Mouse (Mus musculus) cerebellum, adult 11 months (tissue): ENCODE measurements around the gene Pgm5.
"Not testable (repeated sequence)": the region's sequence is repeated elsewhere in the genome, so short reads cannot be mapped to it uniquely, and the experiment has no call there.

Experiments used
- DNase-seq: peaks from one replicate; pipeline ENCODE4 v3.0.0; 2022

The Pgm5 gene

DNA sequence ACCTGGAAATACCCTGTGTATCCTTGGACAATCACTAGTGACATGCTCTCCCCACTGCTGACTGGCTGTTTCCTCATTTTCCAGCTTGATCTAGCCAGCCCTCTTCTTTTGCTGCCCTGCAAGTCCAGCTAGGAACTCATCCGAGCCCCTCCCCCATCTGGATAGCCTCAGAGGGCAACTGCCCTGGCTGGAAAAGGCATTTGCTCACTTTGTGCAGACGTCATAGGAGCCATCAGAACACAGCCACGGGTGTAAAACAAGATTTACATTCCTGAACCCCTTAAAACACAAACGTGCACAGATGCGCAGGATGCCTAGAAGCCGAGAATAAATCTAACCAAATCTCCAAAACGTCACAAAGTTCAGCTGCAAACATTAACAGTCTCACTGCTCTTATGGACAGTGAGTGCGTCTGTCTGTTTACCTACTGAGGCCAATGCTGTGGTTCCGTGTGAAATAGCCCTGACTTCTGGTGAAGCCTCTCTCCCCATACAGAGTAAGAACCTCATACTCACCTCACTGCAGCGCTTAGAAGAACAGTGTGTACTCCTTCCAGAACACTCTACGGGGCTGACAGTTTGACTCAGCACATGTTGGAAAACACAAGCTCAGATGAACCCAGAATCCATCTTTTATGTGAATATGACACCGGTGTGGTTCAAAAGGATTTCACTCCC, 99.0 kb downstream of the Pgm5 start:
- DNase-seq: no peak

DNA sequence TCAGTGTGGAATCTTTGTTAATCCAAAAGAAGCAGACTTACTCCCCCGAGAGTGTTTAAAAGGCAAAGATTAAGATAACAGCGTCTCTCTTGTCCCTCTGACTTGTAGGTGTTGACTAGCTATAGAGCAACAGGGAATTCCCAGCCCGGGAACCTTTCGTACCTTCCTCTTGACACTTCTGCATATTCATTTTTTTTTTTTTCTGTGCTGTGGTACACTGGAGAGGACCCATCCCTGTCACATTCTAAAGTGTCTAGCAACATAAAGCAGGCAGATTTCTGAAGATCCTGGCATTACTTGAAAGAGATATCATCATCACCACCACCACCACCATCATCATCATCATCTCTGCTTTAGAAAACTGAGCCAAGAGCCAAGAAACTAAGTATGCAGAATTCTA, 105.0 kb downstream of the Pgm5 start:
- no peak for DNase-seq

DNA sequence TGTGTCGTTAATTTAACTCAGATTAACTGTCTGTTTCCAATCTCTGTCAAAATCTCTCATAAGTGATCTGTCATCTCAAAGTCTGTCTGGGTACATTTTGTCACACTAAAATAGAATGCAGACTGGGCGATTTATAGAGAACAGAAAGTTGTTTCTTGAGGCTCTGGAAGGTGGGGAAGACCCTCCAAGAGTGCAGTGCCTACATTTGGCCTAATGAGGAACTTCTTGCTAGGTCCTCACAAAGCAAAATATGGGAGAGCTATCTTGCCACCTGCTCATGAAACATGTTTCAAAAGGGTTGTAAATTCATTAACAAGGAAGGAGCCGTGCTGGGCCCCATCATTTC, 107.2 kb downstream of the Pgm5 start:
- no peak for DNase-seq

DNA sequence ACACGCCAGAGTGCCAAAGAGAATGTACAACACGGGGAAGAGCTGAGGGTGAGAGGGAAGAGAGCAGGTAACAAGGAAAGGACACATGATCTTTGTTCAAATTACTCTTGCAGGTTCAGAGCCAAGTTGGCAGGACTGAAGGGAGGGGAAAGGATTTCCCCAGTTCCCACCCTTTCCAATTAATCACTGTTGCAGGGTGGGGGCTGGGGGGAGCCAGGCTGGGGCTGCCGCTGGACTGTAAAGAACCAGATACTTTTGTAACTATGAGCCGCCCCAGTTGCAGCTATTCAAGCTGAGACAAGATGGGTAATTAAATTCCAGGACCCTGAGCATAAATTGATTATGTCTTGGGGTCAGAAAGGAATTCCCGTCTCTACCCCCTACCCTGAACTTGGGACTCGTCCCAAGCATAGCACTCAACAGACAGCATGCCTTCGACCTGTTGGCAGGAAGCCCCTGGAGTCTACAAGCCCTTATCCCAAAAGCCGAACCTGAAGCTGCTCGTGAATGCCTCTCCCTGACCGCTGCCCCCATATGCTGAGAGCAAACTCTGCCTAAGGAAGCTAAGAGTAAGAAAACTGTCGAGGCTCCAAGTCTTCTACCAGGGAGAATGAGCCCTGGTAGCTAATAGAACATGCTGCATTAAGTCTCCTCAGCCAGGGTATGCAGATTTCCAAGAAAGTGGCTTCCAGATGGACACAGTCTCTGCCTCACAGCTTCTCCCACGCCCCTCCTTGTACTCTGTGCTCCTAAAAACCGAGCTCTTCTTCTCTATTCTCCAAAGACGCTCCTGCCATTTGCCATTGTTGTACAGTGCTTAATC, 107.8 kb downstream of the Pgm5 start:
- no peak for DNase-seq

DNA sequence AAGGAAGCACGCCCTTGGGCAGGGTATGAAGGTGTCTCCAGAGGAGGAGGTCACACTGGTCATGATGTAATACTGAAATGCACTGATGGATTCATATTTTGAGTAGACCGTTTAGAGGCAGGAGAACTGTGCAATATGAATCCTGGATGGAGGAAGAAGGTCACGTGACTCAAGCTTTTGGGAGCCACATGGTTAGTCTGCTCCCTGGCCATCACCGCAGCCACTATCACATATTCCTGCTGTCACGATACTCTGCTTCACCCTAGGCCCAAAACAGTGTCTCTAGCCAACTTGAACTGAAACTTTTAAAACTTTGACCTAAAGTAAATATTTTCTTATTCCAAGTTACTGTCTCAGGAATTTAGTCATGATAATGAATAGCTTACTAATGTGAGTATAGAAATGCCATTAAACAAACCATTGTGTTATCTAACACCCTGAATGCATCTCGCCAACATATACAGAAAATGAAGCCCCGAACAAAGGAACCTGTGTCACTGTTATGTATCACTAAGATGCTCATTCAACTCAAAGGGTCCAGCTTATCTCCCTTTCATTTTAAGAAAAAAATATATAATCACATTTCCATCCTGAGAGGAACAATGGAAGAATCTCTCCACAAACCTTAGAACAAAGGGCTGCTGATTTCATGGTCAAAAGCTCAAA, 108.6 kb downstream of the Pgm5 start:
- no peak for DNase-seq

DNA sequence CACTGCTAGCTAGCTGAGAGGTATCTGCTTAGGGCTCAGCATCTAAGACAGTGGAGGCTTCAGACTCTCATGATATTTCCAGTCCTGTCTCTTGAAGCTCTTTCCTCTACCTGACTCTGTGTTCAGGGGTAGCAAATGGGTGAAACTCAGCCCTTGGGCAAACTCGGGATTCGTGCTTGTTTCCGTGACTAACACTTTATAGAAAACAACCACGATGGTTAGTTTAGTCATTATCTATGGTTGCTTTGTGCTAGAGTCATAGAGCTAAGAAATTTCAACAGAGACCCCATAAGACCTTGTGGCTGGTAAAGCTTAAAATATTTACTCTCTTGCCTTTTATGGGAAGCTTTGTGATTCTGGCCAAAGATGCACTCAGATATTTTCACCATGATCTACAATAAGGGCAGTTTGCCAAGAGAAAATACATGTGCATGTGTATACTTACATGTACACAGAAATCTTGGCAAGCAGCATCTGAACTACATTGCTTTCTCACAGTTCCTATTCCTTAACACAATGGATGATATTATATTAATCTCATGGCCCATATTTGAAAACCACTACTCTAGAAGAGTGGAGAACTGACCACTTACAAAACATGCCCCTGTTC, 115.3 kb downstream of the Pgm5 start:
- no peak for DNase-seq

DNA sequence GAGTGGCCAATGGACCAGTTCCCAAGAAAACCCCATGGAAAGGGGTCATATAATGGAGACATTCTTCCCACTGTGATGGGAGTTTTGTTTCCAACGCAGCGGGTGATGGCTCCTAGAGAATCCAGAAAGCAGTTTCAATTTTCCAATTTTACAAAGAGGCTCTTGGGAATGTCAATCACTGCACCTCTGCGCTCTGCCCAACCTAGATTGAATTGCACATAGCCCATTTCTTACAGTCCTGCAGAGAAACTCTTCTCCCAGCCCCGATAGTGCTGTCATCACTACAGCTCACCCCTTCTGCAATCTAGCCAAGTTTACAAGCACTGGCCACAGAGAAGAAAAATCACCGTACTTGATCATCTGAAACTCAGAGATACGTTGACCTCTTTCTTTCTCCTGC, 119.0 kb downstream of the Pgm5 start:
- DNase-seq: no peak

DNA sequence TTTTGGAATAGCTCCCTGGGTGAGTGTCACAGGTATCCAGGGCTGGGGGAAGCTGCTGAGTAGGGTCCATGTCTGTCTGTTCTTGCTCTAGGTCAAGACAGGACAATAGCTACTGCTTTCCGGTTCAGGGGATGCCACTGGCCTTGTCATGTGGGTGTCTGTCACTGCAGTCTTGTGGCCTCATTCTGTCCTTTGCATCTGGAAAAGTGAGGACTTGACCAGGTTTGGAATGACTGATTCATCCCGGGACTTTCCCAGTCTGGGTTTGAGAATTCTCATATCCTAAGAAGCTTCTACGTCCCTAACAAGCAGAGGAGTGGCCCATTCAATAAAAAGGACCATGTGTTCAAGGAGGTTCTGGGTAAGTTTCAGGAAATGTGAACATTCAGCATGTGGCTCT, 122.9 kb downstream of the Pgm5 start:
- DNase-seq: no peak

DNA sequence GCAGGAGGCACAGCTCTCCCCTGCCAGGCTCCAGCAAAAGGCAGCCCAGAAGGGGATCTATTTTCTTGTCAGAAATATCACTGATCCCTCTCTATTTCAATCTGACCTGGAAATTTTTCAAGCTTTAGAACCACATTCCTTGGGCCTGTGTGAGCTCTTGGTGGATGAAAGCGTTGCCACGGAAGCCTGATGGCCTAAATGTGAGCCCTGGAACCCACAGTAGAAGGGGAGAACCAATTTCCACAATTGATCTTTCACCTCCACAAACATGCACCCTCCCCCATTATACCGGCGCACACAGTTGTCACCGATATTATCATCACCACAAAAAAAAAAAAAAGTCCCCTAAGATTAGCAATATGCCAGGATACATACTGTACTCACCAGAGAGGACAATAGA, 123.6 kb downstream of the Pgm5 start:
- no peak for DNase-seq

DNA sequence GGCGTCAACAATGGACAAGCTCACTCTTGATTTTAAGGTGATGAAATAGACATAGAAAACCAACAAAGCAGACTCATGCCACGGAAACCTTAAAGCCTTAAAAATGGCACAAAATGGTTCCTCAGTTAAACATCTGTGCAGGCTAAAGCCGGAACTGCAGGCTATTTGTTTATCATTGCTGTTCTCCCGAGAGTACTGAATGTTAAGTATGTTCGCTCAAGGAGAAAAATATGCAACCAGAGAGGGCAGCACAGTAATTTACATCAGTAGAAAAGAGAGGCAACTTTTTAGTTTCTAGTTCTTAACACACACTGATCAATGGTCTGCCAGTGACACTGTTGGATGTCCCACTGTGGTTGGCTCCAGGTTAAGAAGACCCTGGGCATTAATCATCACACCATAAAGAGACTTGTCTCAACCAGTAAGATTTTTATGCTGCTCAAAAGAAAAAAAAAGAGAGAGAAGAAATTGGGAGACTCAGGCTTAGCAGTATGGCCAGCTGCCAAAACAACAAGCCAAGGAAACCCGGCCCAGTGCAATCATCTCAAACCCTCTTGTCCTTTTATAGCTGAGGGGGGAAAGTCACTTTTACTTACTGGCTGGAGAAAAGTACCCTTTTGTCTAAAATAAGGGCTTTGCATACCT, 126.0 kb downstream of the Pgm5 start:
- DNase-seq: no peak

DNA sequence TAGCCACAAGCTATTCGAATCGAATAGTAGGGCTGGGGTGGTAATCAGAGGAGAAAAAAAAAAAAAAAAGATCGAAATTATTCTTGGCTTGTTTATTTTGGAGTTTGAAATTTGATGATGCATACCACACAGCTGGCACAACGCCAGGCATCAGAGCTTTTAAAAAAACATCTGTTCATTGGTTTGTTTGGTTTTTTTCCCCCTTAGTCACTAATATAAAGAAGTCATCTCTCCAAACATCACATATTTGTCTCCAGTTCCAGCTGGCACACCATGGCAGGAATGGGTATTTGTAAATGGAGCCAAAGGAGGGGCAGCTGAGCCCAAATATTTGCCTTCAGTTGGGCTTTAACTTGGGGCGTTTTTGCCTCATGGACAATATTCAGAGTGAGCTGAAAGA, 131.0 kb downstream of the Pgm5 start:
- DNase-seq: no peak

DNA sequence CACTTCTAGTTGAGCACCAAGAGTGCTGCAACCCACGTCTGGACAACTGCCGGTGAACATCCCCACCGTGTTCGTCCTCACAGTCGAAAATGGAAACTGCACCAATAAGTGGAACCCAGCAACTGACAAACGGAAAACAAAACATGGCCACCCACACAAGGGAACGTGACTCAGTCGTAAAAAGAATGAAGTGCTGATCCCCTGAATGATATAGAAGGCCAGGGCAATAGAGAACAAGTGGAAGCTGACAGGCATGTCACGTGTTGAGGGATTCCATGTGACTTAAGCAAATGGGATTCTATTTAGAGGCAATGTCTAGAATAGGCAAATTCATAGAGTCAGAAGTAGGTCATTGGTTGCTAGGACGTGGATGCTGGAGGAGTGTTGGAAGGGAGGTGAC, 137.3 kb downstream of the Pgm5 start:
- no peak for DNase-seq

DNA sequence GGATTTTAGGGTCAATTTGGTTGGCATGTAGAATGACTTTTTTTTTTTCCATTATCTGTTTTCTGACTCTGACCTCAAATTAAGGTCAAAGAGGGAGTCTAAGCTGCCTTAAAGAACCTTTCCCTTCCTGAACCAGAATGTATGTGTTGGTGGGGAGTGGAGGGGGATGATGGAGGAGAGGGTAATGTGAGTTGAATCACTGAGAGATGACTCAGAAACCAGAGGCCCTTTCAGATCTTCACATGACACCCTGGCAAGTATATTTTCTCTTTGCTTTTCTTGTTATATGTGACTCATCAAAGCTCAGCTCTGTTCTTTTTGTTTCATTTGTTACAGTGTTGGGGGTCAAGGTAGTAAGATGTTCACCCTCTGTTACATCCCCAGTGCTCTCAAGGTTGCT, 141.2 kb downstream of the Pgm5 start:
- no peak for DNase-seq

DNA sequence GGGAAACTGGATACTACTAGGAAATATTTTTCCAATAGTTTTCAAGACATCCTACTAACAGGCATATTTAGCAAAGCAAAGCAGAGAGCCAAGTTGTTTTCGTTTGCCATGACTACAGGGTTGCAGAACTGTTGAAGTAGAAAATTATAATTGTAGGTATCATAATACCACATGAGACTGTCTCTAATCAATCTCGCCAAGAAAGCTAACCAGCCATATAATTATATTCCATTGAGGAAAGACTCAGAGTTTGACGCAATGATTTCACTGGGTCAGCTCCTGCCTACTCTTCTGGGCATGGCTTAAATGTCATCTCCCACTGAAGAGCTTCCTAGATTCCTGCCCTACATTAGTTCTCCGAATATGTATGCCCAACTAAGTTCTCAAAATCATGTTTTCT, 142.2 kb downstream of the Pgm5 start:
- no peak for DNase-seq

DNA sequence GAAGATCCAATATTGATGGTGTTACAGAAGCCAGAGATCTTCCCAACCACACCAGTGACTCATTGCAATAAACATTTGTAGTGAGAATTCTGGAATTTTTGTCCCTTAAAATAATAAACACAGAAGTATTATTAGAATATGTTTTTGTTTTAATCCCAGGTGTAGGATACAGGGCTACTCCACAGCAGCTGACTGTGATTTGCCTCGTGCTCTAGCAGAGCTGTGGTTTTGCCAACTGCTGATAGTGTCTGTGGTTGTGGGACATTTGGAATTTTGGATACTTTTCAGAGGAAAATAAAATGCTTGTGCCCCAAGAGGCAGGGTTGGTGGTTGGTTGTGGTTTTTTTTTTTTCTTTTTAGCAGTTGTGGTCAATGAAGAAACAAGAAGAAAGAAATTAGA, 143.6 kb downstream of the Pgm5 start:
- no peak for DNase-seq

DNA sequence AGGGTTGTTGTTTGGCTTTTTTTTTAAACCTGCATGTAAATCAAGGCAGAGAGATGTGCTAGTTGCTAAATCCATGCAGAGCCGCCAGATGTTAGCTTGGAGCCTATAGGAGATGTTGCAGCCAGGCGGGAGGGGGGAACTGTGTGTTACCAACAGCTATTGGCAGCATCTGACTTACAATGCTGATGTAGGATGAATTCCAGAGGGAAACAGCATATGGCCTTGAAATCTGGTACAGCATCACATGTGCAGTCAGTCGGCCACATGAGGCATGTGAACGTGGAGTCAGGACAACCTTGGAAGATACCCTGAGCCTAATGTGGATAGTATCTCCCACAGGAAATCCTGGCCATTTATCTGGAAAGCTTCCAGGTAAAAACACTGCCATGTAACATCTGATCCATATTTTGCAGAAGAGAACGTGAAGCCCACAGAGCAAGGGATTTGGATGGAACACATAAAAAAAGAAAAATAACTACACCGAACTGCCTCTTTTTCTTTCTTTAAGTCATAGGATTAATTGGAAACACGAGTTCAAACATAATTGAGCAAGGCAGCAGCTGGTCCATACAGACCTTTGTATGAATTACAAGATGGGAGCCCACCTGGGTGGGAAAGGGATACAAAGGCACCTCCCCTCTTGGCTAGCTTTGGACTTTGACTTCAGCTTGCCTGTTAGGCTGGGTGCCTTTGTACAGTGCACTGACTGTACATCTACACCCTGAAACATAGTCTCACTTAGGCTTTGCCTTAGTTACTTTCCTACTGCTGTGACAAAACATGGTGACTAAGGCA, 145.2 kb downstream of the Pgm5 start:
- DNase-seq: no peak

DNA sequence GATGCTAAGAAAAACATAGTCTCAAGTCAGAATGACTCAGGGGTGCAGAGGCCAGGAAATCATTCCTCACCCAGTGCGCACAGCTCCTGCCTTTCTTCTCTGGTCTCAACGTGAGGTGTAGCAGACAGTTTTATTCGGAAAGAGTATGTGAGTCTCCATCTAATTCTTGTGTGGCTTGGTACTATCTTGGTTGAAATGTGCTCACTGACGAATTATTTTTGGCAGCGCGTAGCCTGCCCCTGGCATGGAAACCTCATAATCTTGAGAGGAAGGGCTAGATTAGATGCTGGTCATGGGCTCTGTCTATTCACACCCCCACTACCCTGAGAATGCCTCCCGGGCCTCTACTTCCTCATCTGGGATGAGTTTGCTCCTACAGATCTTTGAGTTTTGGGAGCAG, 153.6 kb downstream of the Pgm5 start:
- no peak for DNase-seq

DNA sequence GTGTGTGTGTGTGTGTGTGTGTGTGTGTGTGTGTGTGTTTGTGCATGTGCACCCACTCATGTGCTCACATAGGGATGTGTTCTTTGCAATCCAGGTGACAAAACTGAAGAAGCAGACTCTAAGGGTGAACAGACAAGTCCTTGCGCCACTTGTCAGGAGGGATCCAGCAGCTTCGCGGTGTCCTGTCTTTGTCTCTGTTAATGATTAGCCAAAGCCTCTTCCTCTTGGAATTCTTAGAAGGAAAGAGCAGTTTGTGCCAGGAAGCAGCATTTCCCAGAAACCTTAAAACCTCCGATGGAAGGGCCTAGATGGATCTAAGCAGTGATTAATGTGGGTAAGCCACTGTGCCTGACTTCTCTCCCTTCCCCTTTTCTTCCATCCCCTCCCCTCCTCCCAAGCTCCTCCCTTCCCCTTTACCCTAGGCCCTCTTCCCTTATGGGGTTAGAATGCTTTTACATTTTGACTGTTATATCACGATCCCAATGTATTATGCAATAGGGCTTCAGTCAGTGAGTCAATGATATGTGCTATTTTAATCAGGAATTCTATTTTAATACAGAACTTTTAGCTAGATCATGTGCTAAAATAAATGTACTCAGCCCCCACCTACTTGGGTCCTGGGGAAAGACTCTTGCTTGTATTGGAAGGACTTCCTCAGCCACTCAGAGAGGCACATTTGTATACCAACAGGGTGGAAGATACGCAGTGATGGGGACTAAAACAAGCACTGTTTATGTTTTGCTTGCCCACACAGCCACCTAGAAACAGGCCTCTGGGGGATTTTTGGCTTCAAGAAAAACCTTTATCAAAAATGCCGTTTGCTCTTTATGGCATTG, 154.4 kb downstream of the Pgm5 start:
- DNase-seq: no peak

DNA sequence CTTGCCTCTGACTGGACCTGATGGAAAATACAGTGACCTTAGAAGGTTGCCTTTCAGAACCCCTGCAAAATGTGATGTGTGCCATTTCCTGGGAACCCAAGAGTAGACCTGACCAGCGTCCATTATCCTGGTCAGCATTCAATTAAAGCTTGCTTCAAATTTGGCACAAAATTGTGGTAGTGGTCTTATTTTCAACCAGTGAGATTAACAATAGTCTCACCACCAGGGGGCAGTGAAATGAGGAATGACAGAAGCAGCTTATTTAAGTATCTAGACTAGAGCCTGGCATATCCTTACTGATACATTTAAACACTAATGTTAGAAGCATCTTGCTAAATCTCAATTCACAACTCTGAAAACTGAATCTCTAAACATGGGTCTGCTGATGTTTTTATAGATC, 156.3 kb downstream of the Pgm5 start:
- no peak for DNase-seq

DNA sequence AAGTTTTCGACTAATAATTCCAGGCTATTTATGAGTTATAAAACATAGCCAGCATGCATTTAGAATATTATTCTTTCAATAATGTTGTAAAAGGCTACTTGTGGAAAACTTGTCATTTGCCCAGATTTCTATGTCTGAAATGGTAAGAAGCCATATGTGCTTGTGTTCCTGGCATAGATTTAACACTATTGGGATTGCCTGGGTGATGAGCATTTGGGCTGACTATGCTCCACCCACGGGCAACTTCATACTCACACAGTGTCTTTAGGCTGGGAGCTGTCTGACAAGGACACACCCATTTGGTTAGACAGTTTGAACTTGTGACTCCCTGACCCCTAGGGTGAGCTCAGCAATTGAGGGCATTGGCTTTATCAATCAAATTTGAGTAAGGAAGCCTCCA, 157.3 kb downstream of the Pgm5 start:
- no peak for DNase-seq

DNA sequence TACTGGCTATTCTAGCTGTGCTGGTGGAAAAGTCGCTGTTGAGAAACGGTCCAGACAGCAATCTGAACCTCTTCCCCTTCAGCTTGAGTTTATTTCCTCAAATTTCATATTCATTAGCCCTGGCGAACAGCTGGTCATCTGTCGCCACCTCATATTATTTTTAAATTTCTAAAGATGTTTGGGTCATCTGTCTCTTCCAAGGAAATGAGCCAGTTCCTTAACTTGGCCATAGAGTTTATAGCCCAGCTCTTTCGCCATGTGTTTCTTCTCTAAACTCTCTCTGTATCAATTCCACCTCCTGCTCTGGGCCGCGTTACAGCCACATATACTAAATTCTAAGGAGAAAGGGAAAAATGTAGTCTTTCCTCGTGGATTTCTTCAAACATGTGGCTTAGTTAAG, 158.0 kb downstream of the Pgm5 start:
- DNase-seq: no peak

DNA sequence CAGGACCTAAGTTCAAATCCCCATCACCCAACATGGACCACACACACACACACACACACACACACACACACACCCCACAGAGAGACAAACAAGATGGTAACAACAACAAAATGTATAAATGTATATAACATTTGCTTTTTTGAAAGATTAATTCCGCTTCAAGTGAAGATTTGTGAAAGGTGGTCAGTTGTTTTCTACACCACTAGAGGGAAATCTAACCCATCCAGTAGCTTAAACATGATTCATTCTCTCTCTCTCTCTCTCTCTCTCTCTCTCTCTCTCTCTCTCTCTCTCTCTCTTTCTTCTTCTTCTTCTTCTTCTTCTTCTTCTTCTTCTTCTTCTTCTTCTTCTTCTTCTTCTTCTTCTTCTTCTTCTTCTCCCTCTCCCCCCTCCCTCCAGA, 158.5 kb downstream of the Pgm5 start:
- DNase-seq: not testable (repeated sequence)
